Mouse (Mus musculus) heart, adult 11 months (tissue): ENCODE measurements around the gene Ccpg1.

ENCODE experiments used
- DNase-seq: peaks from one replicate; pipeline ENCODE4 v3.0.0; 2022

The Ccpg1 gene

DNA sequence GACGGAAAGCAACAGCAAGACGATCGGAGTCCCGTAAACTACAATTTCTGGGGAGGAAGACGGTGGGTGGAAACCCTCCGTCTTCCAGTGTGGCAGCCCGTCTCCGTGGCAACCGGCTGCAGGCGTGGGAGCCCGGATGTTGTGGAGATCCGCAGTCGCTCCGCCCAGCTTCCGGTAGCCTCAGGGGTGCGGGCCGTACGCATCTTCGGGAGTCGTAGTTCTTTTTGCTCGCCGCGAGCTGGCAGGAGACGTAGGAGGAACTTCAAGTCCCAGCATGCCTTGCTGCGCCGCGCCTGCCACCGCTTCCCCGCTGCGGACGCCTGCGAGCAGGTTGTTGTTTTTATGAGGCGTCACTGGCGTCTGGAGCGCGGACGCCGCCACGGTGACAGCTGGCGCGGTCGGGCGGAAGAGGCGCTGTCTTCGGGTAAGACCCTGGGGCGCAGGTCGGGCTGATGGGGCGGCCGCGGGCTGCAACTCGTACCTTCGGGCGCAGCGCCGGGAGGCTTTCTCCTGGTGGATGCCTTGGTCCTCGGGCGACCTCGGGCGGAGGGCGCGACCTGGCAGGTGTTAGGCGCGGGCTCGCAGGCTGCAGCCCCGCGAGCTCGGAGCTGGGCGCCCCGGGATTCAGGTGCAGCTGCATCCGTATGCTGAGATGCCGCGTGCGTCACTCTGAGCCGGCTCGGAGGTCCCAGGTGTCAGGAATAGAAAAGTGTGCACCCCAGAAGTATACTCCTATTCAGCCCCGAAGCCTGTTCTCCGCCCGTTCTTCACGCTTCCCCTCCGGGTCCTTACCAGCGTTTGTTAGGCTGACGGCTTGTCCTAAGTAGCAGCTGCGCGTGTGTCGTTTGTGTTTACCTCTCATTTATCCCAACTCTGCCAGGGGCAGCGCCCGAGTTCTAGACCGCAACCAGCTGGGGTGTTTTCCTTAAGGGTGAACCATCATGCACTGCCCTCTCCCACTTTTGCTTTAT lies at the start of gene Ccpg1, which contains the start of gene Ccpg1os:
TSS of gene Ccpg1 (plus strand) at position 180 of the 971 bp plus-strand sequence.
TSS of gene Ccpg1os (minus strand) at position 133 of the 971 bp plus-strand sequence.
- DNase-seq, result peak; percentile 100

GRCm38 (mm10) chr9:72936301-72936700 lies 48.9 kb upstream of the Ccpg1 start:
- DNase-seq, result peak; percentile 81

GRCm38 (mm10) chr9:72943424-72943823 lies 41.8 kb upstream of the Ccpg1 start:
- DNase-seq, result peak; percentile 35

GRCm38 (mm10) chr9:72944286-72944685 lies 40.9 kb upstream of the Ccpg1 start:
- DNase-seq, result peak; percentile 82

GRCm38 (mm10) chr9:72947010-72947409 lies 38.2 kb upstream of the Ccpg1 start:
- peak; percentile 9 for DNase-seq

DNA sequence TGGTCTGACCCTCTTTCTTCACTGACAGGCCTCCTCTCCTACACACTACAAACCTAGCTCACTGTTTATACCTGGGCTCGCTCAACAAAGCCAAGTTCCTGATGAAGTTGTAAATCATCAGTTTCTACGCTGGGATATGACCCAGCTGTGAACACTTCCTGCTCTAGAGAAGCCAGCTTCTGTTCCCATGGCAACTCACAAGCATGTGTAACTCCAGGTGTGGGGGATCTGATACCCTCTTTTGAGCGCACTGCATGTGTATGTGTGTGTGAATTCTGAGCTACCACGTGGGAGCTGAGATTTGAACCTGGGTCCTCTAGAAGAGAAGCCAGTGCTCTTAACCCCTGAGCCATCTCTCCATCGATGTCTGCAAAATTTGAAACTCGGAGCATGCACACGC lies 35.7 kb upstream of the Ccpg1 start:
- peak; percentile 48 for DNase-seq

GRCm38 (mm10) chr9:72954746-72955145 lies 30.5 kb upstream of the Ccpg1 start:
- DNase-seq, result peak; percentile 48

GRCm38 (mm10) chr9:72955546-72955945 lies 29.7 kb upstream of the Ccpg1 start:
- DNase-seq, result peak; percentile 90

- DNase-seq, result peak; percentile 98
Observed at GRCm38 (mm10) chr9:72958521-72959450, 26.4 kb upstream of the Ccpg1 start, which contains the start of the genes Dyx1c1 and Gm44503. TSS of gene Dyx1c1 (plus strand) at chr9:72958785. TSS of gene Gm44503 (plus strand) at chr9:72958852.

GRCm38 (mm10) chr9:72961346-72961745 lies 23.9 kb upstream of the Ccpg1 start:
- DNase-seq, result peak; percentile 78

DNA sequence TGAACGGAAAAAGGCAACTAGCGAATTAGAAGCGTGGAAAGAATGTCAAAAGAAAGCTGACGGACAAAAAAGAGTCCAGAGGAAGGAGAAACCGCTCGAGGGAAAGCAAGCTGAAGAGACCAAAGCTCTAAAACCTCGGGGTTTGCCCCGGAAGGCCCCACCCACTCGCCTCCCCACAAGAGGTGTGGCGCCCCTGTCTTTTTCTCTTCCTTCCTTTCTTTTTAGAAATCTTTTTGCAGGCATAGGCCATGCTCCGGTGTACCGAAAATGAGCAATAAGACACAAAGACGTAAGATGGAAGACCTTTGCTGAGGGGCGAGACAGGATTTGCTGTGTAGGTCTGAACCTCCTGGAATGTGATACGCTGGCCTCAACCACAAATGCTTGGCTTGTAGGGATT lies 23.3 kb upstream of the Ccpg1 start:
- DNase-seq, result peak; percentile 50

DNA sequence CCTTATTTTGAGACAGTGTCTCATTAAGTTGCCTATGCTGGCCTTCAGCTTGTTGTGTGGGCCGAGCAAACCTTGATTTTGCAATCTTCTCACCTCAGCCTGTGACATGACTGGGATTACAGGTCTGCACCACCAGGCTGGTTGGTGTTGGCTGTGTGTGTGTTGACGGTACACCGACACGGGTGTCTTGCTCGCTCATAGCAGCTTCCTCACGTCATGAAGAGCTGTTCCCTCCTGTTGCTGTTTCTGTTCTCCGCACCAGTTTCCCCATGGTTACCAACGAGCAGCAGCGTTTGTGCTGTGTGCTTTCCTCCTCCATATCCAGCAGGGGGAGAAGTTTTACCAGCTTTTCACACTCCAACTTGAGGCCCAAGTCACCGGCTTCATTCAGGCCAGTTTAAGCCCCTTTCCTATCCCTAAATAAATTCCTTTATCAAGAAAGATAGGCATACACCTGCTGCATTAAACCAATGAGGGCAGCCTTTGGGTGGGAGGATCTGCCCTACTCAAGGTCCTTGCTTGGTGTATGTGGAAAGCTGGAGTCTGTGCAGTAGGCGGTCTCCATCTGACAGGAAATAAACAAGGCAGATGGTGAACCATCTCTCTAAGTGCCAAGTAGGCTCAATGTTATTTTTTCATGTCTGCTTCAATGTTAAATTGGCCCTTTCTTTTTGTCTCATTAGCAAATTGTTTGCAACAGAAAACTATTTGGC lies 16.7 kb upstream of the Ccpg1 start:
- peak; percentile 93 for DNase-seq

- DNase-seq, result peak; percentile 96
Observed at GRCm38 (mm10) chr9:72969874-72970273, 15.4 kb upstream of the Ccpg1 start.

DNA sequence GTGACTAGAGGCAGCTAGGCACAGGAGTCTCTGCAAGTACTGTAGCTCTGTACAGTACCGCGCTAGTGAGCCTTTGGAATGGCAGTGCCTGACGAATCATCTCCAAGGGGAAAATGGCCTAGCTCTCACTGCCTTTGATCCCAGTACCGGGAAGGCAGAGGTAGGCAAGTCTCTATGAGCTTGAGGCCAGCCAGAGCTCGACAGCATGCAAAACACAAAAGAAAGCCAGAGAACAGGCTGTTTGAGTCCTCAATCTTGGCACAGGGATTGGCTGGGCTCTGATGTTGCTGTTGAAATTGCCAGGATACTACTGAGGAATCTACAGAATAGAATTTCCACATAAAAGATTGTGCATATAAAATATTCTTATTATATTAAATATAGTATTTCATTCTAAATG lies 12.8 kb upstream of the Ccpg1 start:
- peak; percentile 74 for DNase-seq

GRCm38 (mm10) chr9:72972984-72973383 lies 12.2 kb upstream of the Ccpg1 start:
- no peak for DNase-seq

DNA sequence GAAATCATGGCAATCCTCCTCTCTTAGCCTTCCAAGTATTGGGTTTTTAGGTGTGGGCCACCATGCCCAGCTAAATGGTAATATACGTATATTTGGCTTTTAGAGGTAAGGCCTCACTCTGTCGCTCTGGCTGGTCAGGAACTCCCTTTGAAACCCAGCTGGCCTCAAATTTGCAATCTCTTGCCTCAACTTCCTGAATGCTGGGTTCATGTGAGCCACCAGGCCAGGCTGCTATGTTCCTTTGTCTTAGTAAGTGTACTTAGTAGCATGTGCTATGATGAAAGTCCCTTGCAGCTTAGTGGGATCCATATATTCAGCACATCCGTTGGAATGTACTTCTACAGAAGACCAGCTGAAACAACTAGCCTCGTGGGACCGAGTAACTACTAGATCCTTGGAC lies 10.5 kb upstream of the Ccpg1 start:
- DNase-seq, result no peak

- no peak for DNase-seq
Observed at GRCm38 (mm10) chr9:72975242-72975641, 10.0 kb upstream of the Ccpg1 start.

- DNase-seq, result no peak
Observed at GRCm38 (mm10) chr9:72983066-72983465, 2.2 kb upstream of the Ccpg1 start.

DNA sequence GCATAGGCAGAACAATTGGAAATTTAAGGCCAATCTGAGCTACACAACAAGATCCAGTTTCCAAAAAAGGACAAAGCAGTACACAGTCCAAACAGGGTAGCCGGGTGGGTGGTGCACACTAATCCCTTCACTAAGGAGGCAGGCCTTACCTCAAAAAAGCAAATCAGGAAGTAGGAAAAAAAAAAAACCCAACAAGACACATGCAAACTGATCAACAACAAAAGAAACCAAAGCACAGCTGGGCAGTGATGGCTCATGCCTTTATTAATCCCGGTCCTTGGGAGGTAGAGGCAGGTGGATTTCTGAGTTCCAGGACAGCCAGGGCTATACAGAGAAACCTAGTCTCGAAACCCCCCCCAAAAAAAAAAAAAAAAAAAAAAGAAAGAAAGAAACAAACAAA lies 2.5 kb downstream of the Ccpg1 start:
- no peak for DNase-seq

GRCm38 (mm10) chr9:72988706-72989105 lies 3.5 kb downstream of the Ccpg1 start:
- no peak for DNase-seq

DNA sequence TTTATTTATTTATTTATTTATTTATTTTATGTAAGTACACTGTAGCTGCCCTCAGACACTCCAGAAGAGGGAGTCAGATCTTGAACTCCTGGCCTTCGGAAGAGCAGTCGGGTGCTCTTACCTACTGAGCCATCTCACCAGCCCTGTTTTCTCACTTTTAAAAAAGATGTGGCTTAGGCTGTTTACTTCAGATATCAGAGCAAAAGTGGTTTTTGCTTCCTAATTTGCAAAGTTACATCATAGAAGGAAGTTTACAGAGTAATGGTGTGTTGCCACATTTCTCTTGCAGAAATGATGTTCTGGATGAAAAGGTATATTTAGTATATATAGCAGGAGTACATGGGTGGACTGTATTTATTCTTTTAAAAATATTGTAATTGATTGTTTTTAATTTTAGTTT lies 6.2 kb downstream of the Ccpg1 start:
- no peak for DNase-seq

DNA sequence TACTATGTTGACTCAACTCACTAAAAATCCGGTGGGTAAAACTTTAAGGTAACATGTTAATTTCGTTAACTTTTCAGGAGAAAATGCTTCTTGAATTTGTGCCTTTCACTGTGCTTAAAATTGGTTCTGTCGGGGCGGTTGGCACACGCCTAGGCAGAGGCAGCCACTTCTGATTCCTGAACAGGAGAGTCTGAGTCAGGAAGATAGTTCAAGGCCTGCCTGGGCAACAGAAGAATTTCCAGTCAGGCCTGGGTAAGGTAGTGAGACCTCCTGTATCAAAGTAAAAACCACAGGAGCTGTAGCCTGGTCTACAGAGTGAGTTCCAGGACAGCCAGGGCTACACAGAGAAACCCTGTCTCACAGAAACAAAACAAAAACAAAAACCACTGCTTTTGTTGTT lies 7.3 kb downstream of the Ccpg1 start:
- no peak for DNase-seq
